Mouse (Mus musculus): ENCODE data around the gene Marveld1. TPM values are rescaled to one million over a fixed set of nuclear protein-coding genes. Genes with fewer than 3 reads are reported as not detected.

Marveld1 gene
- 60.6 and 81.2 TPM in 2 replicates for polyA plus RNA-seq (2012; rRNA removed)

DNA sequence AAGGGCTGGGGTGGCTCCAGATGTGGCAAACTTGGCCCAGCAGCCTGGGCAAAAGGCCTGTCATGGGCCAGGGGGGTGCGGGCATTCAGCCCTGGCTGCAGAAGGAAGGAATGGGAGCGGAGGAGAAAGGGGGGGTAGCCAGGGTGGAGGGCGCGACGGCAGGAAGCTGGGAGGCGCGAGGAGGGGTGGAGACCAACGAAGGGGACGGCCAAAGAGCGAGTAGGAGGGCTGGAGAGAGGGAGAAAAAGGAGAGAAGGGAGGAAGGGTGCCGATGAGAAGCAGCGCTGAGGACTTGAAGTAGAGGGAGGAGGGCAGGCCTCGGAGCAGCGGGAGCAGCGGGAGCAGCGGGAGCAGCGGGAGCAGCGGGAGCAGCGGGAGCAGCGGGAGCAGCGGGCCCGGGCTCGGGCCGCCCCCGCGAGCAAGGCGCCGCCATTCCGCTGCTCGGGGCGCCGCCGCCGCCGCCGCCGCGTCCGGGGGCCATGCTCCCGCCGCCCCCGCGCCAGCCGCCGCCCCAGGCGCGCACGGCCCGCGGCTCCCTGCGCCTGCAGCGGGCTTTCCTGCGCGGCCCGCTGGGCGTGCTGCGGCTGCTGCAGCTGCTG is at the start of gene Marveld1:
TSS of gene Marveld1 (plus strand) at position 231 of the 599 bp plus-strand sequence.

DNA sequence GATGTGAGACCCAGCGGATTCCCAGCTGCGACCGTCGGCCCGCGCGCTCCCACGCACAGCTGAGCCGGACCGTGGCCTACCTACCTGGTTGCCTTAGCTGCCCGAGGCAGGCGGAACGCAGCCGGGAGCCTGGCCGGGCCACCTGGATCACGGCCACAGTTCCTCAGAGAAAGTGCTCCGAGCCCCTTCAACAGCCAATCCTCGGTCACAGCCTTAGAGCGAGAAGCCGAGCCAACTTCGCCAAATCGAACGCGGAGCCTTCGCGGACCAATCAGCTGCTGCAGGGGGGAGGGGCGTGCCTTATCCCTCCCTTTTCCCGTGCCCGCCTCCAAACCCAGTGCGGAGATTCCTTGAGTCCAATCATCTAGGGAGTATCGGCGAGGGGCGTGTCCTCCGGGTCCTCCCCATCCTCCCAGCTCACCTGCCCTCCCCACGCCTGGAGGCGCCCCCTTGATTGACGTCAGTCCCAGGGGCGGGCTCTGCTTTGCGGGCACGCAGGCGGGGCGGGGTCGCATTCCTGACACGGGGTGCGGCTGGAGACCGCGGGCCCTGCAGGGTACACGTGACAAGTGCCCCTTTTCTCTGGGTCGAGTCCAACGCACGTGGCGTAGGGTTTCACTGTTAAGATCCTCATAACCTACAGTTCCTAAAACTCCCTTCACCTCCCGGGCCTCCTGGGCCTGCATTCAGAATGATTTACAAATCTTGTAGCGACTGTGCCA is 18.3 kb upstream of the Marveld1 start, which contains the start of gene Avpi1:
TSS of gene Avpi1 (minus strand) at position 273 of the 722 bp plus-strand sequence.

DNA sequence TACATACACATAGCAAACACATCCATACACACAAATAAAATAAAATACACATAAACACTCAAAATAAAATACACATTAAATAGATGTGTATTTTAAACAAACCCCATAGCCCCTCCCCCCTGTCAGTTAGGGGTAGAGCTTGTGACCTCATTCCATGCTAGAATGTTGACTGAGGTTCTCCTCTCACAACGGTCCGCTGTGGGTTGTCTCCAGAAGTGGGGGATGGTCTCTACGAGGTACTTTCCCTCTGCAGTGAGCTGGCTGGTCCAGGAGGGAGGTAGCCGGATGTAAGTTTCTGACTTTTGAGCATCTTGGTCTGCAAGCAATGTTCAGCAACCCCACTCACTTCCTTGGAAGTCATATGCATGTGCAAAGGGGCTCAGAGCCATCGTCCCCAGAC is 16.6 kb downstream of the Marveld1 start, which contains the start of gene Zfyve27:
TSS of gene Zfyve27 (plus strand) at position 188 of the 400 bp plus-strand sequence.

Other genes starting within 250 kb of the Marveld1 start
- gene Pgam1, start 235.5 kb upstream of the Marveld1 start, polyA plus RNA-seq (2012; rRNA removed): 105 and 148 TPM in 2 replicates
- gene Exosc1, start 214.0 kb upstream of the Marveld1 start, polyA plus RNA-seq (2012; rRNA removed): 2.5 and 3.4 TPM in 2 replicates
- gene Zdhhc16, start 213.9 kb upstream of the Marveld1 start, polyA plus RNA-seq (2012; rRNA removed): 29.1 and 32.4 TPM in 2 replicates
- gene Mms19, start 166.2 kb upstream of the Marveld1 start, polyA plus RNA-seq (2012; rRNA removed): 19.0 and 22.6 TPM in 2 replicates
- 15.6 and 23.6 TPM in 2 replicates for gene Ubtd1, start 165.6 kb upstream of the Marveld1 start, polyA plus RNA-seq (2012; rRNA removed)
- gene Ankrd2, start 111.4 kb upstream of the Marveld1 start, polyA plus RNA-seq (2012; rRNA removed): 0.09 TPM in 1 of 2 replicates, not detected in the other
- gene Hoga1, start 101.8 kb upstream of the Marveld1 start, polyA plus RNA-seq (2012; rRNA removed): 0.39 and 0.90 TPM in 2 replicates
- gene 4933411K16Rik, start 95.2 kb upstream of the Marveld1 start, polyA plus RNA-seq (2012; rRNA removed): not detected in 2 replicates
- gene Morn4, start 61.0 kb upstream of the Marveld1 start, polyA plus RNA-seq (2012; rRNA removed): 2.2 and 2.4 TPM in 2 replicates
- gene Pi4k2a, start 56.9 kb upstream of the Marveld1 start, polyA plus RNA-seq (2012; rRNA removed): 13.3 and 18.7 TPM in 2 replicates
- gene Avpi1, start 18.3 kb upstream of the Marveld1 start, polyA plus RNA-seq (2012; rRNA removed): 37.5 and 71.1 TPM in 2 replicates
- 11.5 and 11.6 TPM in 2 replicates for gene Zfyve27, start 16.6 kb downstream of the Marveld1 start, polyA plus RNA-seq (2012; rRNA removed)
- 6.6 and 8.4 TPM in 2 replicates for gene Sfrp5, start 54.9 kb downstream of the Marveld1 start, polyA plus RNA-seq (2012; rRNA removed)
- gene Golga7b, start 100.2 kb downstream of the Marveld1 start, polyA plus RNA-seq (2012; rRNA removed): 0.39 and 0.63 TPM in 2 replicates